Mouse (Mus musculus): Measurements from ENCODE around the gene Eif3a. TPM values are rescaled to one million over a fixed set of nuclear protein-coding genes. Genes with fewer than 3 reads are reported as not detected.
A peak's percentile ranks its signal among the peaks of the same experiment; 100 is the strongest.

Eif3a gene
- 100 to 1,000 TPM; 168 to 173 TPM for total RNA-seq (2021)
- long read RNA-seq, experiment 1, full-length matches to known transcripts: 18 of 27 reads
- long read RNA-seq, experiment 1, partial matches to known transcripts: 7 of 27 reads
- long read RNA-seq, experiment 1, other reads (novel, unspliced or antisense): 2 of 27 reads
- long read RNA-seq, experiment 2, full-length matches to known transcripts: 75 of 151 reads
- long read RNA-seq, experiment 2, partial matches to known transcripts: 61 of 151 reads
- long read RNA-seq, experiment 2, other reads (novel, unspliced or antisense): 15 of 151 reads

DNA sequence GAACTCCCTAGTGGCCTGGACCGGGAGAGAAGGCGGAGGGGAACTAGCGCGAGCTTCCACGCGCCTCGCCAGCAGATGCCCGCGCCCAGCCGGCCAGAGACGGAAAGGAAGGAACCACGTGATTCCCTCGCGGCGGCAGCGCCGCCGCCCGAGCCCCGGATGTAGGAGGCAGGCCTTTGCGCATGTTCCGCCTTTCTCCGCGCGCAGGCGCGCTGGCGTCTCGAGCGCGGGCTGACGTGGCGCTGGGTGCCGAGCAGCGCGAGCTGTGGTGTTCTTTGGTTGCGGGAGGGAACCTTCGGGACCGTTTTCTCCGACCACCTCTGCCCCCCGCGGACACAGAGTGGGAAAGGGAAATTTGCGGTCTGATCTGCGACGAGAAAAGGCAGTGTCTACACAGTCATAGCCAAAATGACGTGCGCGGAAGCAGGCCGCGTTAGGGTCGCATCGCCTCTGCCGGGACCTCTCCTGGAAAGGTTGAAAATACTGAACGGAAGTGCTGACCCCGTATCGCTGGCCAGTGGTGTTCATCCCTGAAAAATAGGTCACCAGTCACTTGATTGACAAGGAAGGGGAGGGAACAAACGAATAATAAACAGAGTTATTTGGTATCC lies at the start of gene Eif3a:
Eif3a (minus strand) TSS at position 108 of the 611 bp plus-strand sequence.
- DNase-seq (ENCODE audit: low spot score in 2 of 2): peak; percentile 92 to 95

DNA sequence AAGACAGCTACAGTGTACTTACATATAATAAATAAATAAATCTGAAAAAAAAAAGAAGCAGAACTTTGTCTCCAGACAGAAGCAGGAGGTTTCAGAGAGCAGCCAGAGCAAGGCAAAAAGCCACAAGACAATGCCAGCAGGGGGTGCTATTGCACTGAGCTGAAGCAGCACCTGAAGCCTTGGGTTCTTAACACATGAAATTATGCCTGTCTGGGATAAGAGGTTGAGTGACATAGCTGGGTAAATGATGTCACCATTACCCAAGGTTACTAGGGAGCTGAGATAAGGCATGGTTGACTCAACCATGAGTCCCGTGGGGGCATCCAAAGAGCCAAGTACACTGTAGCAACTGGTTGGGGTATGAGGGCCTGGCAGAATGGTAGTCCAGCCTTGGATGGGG lies 47.3 kb upstream of the Eif3a start:
- peak; percentile 51 to 71 for DNase-seq (ENCODE audit: low spot score in 2 of 2)

DNA sequence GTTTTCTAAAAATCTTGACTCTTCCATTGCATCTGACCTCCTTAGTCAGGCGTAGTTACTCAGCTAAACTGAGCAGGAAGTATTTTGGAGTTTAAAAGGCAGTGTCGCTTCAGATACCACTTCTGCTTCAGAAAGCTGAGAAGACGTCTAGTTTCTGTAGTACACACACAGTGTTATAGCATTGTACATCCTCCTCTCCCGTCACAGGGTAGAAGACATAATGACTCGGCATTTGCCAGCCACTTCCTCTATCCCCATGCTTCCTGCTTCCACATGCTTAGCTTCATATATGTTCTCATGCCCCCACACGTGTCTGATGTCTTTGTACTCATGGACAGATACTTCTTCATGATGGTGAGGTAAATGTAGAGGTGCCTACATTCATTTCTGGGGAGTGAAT lies 28.2 kb upstream of the Eif3a start:
- no peak for DNase-seq (ENCODE audit: low spot score in 2 of 2)

DNA sequence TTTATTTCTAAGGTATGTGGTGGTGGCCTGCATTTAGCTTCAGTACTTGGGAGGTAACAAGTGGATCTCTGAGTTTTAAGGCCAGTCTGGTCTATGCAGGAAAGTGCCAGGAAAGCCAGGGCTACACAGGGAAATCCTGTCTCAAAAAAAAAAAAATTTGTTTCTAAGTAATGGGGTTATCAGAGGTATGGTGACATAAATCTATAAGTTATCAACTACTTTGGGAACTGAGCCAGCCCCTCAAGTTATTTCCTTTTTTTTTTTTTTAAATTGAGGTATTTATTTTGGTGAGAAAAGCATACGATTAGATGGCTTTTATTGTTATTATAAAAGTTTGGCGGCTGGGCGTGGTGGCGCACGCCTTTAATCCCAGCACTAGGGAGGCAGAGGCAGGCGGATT lies 22.7 kb upstream of the Eif3a start:
- no peak for DNase-seq (ENCODE audit: low spot score in 2 of 2)

- no peak for DNase-seq (ENCODE audit: low spot score in 2 of 2)
Measured at GRCm38 (mm10) chr19:60812036-60812389, 21.6 kb upstream of the Eif3a start.

DNA sequence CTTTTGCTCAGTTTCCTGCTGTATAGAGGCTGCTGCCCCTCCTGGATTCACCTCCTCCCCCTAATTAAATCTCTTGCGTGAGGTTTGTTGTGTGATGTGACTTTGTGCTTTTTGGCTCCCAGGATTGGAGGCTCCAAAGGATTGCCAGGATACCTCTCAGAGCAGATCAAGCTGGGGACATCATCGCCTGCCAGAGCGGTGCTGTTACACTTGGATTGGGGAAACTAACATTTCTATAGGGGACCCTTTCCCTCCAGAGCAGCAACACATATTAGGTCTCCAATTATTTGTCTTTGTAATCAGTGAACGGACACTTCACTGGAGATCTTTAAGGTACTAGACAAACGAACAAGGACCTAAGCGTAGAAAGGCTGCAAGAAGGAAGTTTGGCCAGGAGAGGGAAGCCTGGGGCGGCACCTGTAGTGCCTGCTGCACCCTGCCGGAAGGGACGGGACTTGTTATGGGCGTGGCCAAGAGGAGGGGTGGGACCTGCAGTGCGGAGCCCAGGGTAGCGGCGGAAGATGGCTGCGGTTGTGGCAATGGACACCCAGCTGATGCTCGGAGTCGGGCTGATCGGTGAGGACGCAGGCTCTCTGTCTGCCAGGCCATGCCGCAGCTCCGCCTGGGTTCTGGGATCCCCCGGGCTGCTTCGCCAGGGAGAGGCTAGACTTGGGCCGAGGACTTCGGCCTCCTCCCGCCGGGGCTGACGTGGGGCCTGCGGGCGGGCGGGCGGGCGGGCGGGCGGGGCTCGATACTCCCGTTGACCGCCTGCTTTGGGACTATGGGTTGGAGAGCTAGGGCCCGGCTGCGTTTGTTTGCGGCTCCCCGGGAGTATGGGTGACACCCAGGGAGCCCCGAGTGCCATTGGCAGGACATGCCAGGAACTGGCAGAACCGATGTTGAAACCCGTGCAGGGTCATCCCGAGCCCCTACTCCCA lies 20.9 kb upstream of the Eif3a start, which contains the start of gene Fam45a:
Fam45a (plus strand) TSS at position 488 of the 938 bp plus-strand sequence.
- peak; percentile 75 to 87 for DNase-seq (ENCODE audit: low spot score in 2 of 2)

- no peak for DNase-seq (ENCODE audit: low spot score in 2 of 2)
Measured at GRCm38 (mm10) chr19:60809927-60810326, 19.5 kb upstream of the Eif3a start.

DNA sequence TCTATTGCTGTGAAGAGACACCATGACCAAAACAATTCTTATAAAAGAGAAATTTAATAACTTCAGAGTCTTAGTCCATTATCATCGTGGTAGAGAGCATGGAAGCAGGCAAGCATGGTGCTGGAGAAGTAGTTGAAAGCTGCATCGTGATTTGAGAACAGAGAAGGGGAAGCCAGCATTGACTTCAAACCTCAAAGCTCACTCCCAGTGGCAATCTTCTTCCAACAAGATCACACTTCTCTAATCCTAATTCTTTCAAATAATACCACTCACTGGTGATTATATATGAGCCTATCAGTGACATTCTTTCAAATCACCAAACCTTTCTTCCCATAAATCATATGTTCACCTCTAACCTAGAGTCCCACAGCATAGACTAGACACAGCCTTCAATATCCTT lies 14.4 kb upstream of the Eif3a start:
- DNase-seq (ENCODE audit: low spot score in 2 of 2): no peak

DNA sequence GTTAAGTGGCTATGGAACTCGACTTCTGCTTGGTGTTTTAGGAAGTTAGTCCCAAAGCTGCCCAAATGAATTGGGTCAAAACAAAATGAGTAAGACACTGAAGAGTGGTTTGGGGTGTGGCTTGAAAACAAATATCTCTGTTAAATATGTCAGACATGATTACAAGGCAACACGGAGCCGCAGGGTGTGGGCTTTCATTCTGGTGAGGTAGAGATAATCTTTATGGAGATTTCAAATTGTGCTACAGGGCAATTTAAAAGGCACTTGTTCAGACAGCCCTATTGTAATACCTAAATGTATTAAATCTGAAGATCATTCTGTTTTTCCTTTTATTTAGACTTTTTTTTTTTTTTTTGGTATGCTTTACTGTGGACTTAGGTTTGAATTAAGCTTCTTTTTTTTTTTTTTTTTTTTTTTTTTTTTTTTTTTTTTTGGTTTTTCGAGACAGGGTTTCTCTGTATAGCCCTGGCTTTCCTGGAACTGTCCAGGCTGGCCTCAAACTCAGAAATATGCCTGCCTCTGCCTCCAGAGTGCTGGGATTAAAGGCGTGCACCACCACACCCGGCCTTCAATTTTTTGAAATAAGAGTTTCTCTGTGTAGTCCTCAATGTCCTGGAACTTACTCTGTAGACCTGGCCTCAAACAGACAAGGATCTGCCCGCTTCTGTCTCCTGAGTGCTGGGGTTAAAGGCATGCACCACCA lies 9.6 kb upstream of the Eif3a start:
- no peak for DNase-seq (ENCODE audit: low spot score in 2 of 2)

DNA sequence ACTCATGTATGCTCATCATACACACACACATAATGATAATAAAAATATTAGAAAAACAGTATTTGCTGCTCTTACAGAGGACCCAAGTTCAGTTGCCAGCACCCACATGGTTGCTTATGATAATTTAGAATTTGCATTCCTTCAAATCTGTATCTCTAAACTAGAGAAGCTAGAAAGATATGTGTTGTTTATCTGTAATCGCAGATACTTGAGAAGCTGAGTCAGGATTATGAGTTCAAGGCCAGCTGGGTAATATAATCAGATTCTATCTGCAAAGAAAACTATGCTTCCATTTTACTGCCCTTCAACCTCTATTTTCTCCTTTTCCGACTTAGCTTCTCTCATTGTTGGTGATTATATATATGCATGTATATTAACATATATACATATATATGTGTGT lies 7.0 kb upstream of the Eif3a start:
- no peak for DNase-seq (ENCODE audit: low spot score in 2 of 2)

DNA sequence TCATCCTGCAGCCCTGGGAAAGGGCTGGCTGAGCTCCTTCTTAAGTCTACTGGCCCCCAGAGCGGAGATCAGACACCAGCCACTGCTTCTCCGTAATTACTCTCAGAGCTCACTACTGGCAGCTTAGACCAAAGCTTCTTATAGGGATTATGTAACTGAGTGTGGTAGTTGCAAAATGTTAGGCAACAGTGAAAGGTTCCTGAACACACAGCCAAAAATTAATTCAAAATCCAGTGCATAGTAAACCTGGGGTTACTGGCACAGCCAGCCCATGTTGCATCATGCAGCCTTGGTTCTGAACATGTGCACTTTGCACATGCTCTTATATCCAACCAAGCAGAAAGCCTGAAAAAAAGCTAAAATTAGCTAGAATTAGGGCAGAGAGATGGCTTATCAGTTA lies 4.8 kb upstream of the Eif3a start:
- no peak for DNase-seq (ENCODE audit: low spot score in 2 of 2)

DNA sequence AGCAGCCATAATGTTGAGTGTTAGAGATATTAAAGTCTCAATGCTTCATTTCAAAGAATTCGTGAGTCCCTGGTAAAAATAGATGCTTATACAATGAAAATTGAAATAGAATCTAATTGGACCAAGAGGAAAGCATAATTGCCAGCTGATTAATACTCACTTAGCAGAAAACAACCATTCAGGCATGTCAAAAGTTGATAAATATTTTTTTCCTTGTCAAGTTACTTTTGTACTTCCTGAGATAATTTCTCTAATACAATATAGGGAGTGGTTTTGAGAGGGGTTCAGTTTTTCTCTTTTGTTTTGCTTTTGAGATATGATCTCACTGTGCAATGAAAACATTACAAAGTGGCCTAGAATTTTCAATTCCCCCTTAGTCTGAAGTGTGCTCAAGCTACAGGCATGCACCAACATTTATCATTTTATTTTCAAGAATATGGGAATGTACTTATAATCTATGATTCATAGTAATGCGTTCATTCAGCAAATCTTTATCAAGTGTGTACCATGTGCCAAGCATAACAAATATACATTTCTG lies 2.8 kb upstream of the Eif3a start:
- no peak for DNase-seq (ENCODE audit: low spot score in 2 of 2)

- no peak for DNase-seq (ENCODE audit: low spot score in 2 of 2)
Measured at GRCm38 (mm10) chr19:60791164-60791563, 706 bp upstream of the Eif3a start.

GRCm38 (mm10) chr19:60789919-60790506 lies 445 bp downstream of the Eif3a start:
- DNase-seq (ENCODE audit: low spot score in 2 of 2): peak; percentile 32 to 34

GRCm38 (mm10) chr19:60789452-60789851 lies 1.0 kb downstream of the Eif3a start:
- DNase-seq (ENCODE audit: low spot score in 2 of 2): no peak

DNA sequence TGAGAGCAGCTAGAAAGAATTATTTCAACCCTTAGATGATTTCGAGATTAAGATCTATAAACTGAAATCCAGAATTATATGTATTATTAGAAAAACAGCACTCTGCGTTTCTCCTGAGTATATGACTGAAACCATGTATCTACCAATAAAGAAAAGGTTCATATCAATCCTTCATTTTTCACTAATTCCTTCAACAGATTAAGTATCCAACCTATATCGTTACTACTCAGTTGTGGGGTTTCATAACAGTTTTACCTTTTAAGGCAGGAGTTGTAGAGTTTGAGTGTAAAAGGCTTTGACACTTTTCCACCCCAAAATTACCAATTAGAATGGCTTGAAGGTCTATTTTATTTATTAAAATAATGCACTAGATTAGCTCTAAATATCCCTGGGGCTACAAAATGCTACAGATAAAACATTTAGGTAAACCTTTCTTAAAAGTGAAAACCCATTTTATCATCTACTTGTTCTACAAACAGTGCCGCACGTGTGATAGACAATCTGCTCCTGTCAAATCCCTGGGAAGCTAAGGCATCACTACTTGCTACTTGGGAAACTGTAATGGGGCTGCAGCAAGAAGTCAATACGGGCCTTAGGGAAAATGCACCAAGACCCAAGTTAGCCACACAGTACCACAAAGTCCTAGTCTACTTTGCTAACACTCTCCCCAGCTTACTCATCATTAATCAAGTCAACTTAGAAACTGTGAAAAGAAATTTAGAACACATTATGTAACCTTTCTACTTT lies 2.1 kb downstream of the Eif3a start:
- DNase-seq (ENCODE audit: low spot score in 2 of 2): no peak

GRCm38 (mm10) chr19:60787465-60788150 lies 2.9 kb downstream of the Eif3a start:
- no peak for DNase-seq (ENCODE audit: low spot score in 2 of 2)

DNA sequence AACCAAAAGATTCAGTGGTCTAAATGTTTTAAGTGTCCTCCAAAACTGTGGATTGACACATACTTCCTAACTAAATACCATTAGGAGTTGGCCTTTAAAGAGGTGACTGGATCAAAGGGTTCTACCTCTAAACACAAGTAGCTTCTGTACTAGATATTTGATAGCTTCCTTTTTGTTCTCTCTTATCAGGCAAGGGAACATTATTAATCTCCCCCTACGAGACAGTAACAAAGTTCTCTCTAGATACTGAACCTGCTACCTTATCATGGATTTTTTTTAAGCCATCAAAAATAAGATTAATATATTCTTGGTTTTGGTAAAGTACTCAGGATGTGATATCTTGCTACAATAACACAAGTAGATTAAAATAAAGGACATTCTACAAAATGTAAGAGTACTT lies 5.7 kb downstream of the Eif3a start:
- DNase-seq (ENCODE audit: low spot score in 2 of 2): no peak

DNA sequence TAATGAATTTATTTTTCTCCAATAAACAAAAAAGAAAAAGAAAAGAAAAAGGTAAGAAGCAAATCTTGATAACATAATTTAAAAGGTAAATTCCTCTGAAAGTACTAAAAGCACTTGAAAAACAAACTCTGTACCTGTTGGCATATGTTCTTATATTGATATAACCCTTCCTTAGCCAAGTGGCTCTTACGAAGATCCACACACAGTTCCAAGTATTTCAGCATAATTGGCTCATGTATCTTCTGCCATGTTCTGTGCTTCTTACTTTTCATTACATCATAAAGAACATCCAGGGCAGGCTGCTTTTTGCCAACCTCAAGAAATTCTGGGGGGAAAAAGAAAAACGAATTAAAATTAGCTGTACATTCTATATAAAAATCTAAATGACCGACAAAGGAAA lies 8.4 kb downstream of the Eif3a start:
- DNase-seq (ENCODE audit: low spot score in 2 of 2): no peak
